Mouse (Mus musculus): ENCODE measurements around the gene Fkbp10.

Fkbp10 gene

DNA sequence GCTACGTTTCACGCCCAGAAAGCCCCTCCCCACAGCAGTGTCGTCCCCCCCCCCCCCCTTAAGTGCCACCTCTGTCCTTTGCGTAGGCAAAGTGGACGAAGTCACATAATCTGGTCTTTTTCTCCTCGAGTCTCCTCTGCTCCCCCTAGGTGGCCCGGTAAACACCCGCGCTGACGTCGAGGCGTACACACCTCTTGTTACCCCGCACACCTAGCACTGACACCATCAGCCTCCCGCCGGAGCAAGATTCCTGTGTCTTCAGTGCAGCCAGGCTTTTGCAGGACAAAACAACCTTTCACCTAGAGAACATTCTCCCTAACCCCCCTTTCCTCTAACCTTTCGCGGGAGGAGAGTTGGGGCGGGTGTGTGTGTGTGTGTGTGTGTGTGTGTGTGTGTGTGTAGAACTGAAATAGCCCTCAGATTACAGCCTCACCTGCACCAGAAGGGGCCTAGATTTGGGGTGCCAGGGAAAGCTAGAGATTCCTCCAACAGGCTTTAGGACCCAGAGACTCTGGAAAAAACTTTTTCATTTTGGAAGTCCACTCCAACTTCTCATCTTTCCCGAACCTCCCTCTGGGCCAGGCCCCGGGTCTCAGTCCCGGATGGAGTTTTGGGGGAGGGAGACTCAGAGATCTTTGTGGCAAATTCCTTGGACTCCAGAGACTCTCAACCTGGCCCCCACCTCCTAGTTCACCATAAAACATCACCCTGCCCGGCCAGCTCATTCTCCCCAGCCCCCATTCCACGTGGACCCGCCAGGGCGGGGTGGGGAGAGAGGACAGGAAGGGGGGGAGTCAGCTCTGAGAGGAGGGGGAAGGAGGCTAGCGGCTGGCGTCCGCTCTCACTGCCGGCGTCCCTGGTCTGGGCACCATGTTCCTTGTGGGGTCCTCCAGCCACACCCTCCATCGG lies at the start of gene Fkbp10:
Gene Fkbp10 (plus strand): TSS at position 784 of the 909 bp plus-strand sequence.
- no peak for DNase-seq (ENCODE audit: low spot score)

DNA sequence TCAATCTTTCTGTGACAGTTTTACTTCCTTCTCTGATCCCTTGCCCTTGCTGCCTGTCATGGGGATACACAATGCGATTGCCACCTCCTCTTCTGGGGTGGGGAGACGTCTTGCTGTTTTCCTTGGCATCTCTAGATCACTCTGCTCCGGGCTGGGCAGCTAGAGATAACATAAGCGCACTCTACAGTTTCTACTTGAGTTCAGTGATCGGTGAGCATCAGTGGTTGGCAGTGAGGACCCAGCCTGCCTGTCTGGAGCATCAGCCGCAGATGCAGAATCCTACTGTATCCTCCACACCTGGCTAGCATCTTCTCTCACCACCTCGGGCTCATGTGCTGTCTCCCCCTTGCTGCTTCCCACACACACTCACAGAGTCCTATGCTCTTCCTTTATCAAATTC lies 46.4 kb upstream of the Fkbp10 start:
- DNase-seq (ENCODE audit: low spot score), result no peak

DNA sequence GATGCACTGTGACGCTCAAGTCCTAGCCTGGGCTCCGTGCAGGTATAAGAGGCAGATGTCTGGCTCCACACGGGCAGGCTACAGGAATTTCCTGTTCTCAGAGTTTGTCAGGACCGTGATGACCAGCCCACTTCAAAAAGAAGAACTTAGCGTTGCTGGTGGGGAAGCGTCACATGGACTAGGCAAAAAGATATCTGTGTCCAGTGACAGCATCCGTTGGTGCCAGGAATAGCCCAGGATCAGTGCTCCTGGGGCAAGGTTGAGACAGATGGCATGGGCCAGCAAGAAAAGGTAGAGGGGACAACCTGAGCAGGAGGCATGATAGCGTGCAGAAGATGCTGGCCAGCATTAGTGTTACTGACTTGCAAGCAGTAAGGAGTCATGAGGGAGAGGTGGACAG lies 45.7 kb upstream of the Fkbp10 start:
- no peak for DNase-seq (ENCODE audit: low spot score)

GRCm38 (mm10) chr11:100371981-100372558 lies 43.4 kb upstream of the Fkbp10 start:
- DNase-seq (ENCODE audit: low spot score), result no peak

DNA sequence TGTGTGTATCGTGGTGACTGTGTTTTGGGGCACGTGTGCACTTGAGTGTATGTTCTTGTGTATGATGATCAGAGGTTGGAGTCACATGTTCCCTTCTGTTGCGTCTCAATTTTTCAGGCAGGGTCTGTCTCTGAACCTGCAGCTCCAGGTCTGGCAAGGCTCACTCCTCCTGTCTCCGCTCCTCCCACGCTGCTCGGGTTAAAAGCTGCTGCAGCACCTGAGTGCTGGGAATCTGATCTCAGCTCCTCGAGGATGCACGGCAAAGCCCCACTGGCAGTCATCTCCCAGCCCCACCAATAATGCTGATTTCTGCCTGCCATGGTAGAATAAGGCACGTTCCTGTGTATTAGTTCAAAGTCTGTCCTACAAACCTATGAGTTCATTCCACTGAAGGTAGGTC lies 40.4 kb upstream of the Fkbp10 start:
- no peak for DNase-seq (ENCODE audit: low spot score)

DNA sequence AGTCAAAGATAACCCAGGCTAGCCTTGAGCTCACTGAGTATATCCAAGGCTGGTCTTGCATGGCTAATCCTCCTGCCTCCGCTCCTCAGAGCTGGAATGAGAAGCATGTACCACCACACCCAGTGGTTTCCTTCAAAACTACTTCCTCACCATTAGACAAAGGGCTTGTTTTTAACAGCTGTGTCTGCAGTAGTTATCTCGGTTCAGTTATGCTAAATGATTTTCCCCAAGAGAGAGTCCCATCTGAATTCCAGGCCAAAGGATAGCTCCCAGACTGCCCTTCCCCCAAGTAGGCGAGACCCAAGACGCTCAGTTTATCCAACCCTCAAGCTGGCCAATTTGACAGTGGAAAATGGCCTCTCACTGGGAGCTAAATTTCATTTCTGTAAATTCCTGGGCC lies 39.5 kb upstream of the Fkbp10 start:
- DNase-seq (ENCODE audit: low spot score), result no peak

- no peak for DNase-seq (ENCODE audit: low spot score)
Measured at GRCm38 (mm10) chr11:100376746-100377389, 38.6 kb upstream of the Fkbp10 start.

DNA sequence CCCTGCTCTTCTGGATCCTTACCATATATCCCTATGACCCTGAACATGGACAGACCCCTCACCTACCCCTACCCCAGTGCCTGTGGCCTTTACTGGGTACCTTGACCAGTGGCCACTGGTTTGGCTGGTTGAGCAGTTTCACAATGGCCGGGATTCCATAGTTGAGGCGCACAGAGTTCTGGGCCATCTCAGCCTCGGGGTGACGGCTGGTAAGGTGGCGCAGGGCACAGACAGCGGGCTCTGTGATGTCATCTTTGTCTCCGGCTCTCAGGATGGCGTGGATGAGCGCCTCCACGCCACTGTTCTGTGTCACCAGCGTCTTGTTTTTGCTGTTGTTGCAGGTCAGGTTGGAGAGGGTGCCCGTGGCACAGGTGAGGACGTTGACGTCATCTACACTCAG lies 37.5 kb upstream of the Fkbp10 start:
- no peak for DNase-seq (ENCODE audit: low spot score)

DNA sequence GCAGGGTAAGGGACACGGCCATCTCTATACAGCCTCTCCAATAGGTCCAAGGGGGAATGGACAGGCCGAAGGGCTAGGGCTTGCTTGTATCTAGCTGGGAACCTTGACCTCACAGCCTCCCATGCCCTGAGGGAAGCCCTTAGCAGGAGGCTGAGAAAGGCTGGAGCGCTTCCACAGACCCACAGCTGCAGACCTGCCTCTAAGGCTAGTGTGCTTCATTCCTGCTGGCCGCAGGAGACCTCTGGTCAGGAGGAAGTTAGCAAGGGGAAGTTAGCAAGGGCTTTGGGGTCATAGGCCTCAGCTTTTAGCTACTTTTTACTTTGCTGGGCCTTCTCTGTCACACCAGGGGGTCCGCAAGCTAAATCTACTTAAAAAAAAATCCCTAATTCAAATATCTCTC lies 37.1 kb upstream of the Fkbp10 start:
- DNase-seq (ENCODE audit: low spot score), result no peak

- no peak for DNase-seq (ENCODE audit: low spot score)
Measured at GRCm38 (mm10) chr11:100379311-100379710, 36.2 kb upstream of the Fkbp10 start.

- no peak for DNase-seq (ENCODE audit: low spot score)
Measured at GRCm38 (mm10) chr11:100382682-100383081, 32.8 kb upstream of the Fkbp10 start.

DNA sequence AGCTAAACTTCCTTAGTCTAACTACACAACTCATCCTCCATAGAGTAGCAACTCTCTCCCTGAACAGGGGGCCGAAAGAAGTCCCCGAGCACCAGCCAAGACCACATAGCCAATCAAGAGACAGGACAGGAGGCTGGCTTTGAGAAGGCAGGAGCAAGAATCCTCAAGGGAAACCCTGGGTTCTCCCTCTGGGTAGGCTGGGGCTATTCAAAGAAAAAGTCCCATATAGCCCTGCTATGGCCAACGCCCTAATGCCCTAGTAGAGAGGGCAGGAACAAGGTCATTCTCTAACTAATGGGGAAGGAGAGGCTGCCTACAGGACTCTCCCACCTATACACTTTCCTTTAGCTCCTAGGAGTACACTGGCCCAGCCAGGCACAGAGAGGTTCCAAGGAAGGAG lies 30.5 kb upstream of the Fkbp10 start:
- DNase-seq (ENCODE audit: low spot score), result no peak

DNA sequence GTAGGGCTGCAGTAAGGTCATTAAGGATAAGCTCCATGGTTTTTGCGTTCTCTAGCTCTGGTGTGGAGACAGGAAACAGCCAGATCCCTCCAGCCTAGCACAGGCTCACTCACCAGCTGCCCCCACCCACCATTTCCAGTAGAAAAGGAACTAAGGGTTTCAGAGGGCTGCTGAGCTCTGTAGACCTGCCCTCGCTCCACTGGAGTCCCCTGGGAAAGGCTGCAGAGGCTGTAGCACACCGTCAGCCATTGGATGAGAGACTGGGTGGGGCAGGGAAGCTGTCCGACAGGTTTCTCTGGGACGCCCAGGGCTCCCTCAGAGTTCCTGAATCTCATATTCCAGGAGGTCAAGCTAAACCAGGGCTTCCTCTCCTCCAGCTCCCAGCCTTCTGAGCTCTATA lies 28.9 kb upstream of the Fkbp10 start:
- no peak for DNase-seq (ENCODE audit: low spot score)

DNA sequence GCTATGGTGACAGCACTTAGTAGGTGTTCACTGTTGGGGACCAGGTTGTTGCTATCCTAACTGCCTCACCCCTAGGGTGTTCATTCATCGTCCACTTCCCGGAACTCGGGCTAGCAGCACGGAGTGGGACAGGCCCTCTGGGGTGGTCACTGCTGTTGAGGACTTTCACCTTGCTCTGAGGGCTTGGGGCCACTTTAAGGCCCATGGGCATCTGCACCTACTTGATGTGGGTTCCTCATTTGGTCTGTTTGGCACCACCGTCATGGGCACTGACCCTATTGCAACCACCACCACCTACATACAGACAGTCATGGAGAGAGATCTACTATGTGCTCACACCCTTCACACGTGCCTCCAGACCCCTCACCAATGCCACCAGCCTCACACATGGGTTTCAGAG lies 28.4 kb upstream of the Fkbp10 start:
- no peak for DNase-seq (ENCODE audit: low spot score)

- no peak for DNase-seq (ENCODE audit: low spot score)
Measured at GRCm38 (mm10) chr11:100387589-100388375, 27.7 kb upstream of the Fkbp10 start.

DNA sequence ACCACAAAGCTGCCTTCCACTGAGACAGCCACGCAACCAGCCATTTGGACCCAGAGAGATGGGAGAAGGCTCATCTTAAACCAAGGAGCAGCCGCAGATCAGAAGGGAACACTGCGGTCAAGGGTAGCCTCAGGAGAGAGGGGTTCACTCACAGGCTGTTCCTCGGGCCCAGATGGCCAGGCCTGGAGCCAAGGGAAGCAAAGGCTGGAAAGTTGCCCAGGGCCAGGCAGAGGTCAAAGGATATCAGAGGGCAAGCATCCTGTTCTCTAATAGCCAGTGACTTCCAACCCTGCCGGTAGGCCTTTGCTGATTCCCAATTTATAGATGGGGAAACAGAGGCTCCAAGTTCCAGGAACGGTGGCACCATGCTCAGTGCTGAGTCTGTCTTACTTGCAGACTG lies 26.9 kb upstream of the Fkbp10 start:
- DNase-seq (ENCODE audit: low spot score), result no peak

DNA sequence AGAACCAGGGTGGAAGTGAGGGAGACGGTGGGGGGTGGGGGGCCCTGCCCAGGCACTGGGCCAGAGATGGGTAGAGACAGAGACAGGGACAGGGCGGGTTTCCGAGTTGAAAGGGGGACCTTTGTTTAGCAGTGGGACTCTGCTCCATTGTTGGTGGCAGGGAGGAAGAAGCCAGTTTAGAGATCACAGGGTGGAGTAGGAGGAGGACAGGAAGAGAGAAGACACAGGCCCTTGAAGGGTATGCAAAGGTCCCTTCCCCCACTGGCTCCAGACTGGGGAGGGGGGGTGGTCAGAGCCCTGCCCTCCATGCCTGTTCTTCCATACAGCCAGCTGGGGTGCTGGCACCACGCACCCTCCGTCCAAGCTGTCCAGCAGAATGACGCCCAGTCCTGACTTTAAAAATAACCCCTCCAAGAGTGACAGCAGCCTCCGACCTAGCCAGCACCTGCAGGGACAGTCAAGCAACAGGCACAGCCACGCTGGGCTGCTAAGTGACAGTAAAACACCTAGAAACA lies 25.5 kb upstream of the Fkbp10 start:
- no peak for DNase-seq (ENCODE audit: low spot score)

DNA sequence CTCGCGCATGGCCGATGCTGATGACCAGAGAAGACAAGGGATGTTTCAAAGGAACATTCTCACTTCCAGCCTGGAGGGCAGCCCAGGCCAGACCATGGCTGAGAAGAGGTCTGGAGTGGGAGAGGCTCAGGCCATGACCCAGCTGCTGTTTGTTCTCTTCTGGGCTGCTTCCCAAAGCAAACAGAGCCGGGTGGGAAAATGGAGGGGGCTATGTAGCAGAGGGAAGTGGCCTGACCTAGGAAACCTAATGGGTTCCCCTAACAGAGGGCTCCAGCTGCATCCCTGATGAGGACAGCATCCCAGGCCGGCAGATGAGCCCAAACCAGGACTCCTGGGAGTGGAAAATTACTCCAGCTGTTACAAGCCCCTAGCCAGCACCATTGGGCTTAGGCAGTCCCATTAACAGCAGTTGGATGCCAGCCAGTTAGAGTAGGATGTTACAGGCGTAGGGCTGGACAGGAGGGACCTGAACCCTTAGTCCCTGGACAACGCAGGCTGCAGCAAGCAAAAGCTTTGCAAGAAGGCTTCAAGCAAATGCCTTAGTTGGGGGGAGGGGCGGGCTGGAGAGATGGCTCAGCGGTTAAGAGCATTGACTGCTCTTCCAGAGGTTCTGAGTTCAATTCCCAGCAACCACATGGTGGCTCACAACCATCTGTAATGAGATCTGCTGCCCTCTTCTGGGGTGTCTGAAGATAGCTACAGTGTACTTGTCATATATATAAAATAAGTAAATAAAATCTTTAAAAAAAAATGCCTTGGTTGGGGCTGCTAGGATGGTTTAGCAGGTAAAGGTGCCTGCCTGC lies 24.2 kb upstream of the Fkbp10 start:
- peak; percentile 51 for DNase-seq (ENCODE audit: low spot score)

- no peak for DNase-seq (ENCODE audit: low spot score)
Measured at GRCm38 (mm10) chr11:100391884-100392345, 23.6 kb upstream of the Fkbp10 start.

GRCm38 (mm10) chr11:100392958-100393357 lies 22.5 kb upstream of the Fkbp10 start:
- no peak for DNase-seq (ENCODE audit: low spot score)

DNA sequence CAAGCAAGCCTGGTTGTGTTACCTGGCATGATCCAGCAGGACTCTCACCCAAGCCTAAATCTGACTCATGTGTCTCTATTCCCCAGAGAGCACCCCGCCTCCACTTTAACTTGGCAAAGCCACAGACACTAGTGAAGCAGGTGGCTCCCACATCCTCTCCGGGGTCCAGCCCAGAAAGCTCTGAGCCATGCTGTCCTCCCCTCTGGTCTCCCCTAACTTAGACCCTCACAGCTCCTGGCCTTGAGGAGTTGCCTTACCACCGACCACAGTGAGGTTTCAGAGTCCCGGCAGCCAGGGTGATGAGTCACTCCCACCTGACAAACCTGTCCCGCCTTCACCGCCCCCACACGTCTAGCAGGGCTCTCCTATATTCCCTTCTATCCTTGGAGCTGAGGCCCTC lies 21.8 kb upstream of the Fkbp10 start:
- DNase-seq (ENCODE audit: low spot score), result no peak

Data from layer of hippocampus, adult 11-12 months (tissue).